ENCODE assay signal across 32 mouse cellular contexts in the genomic region with DNA sequence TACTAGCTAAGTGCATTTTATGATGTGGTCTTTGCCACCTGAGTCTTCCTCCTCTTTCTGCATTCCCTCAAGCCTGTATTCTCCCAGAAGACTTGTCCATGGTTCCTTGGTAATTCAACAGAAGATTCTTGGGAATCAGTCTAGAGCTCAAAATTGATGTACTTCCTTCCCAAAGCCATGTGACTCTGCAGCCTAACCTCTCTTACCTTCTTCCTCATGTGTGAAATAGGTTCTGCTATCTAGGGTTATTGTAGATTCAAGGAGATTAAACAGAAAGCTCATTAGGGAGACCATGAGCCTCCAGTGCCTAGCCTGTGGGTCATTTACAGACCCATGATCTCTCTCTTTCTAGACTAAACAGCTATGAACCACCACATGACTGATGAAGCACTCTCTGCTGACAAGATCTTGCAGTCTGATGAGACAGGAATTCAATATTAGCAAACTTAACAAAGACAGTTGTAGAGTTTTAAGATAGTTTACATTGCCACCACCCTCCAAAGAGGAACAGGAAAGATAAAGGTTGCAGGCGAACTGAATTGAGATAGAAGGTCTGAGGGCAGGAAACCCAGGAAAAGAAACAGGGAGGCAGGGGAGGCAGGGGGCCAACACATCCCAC. TPM values are rescaled to one million over a fixed set of nuclear protein-coding genes. Genes with fewer than 3 reads are reported as not detected.
"Had no signal": no experiment of that assay in that cellular context is flagged by ENCODE, and none has a peak within 500 bp of the region (broad histone marks: within the 10 kb centered on the region; RNA-seq: fewer than 3 reads in every experiment).

No protein-coding gene starts in this region.

- ATAC-seq: hindbrain, postnatal 0 days; intestine, embryonic 16.5 days; liver, embryonic 12.5 days had no signal

- H3K27ac ChIP-seq: gastrocnemius, adult 2 months; heart, adult 2 months; heart, embryonic 10.5 days; hindbrain, embryonic 10.5 days; hindbrain, embryonic 13.5 days; hindbrain, embryonic 15.5 days; hindbrain, postnatal 0 days; kidney, embryonic 15.5 days; kidney, postnatal 0 days; limb, embryonic 13.5 days; limb, embryonic 15.5 days; liver, embryonic 12.5 days; liver, embryonic 14.5 days had no signal

- H3K9me3 ChIP-seq: heart, embryonic 10.5 days; heart, embryonic 12.5 days; hindbrain, embryonic 10.5 days; hindbrain, embryonic 13.5 days; hindbrain, embryonic 15.5 days; kidney, embryonic 15.5 days; limb, embryonic 15.5 days; liver, embryonic 12.5 days had no signal

- H3K27me3 ChIP-seq: heart, embryonic 12.5 days; hindbrain, embryonic 13.5 days; hindbrain, embryonic 15.5 days; kidney, embryonic 15.5 days; limb, embryonic 13.5 days; limb, embryonic 15.5 days; liver, embryonic 12.5 days had no signal

- DNase-seq: gastrocnemius, adult 2 months; gastrocnemius, postnatal 10 days; gastrocnemius, postnatal 25 days; heart, adult 2 months; heart, postnatal 10 days; heart, postnatal 4 days; kidney, adult 11 months; kidney, adult 8-10 months; kidney, postnatal 14 days; kidney, postnatal 36 days; layer of hippocampus, adult 9-11 months; layer of hippocampus, postnatal 36 days; left cerebral cortex, postnatal 4 days had no signal

- H3K4me2 ChIP-seq: heart, embryonic 12.5 days; hindbrain, embryonic 13.5 days; hindbrain, embryonic 15.5 days; kidney, embryonic 15.5 days; limb, embryonic 13.5 days; limb, embryonic 15.5 days; liver, embryonic 12.5 days had no signal

- H3K4me1 ChIP-seq: heart, embryonic 12.5 days; hindbrain, embryonic 10.5 days; hindbrain, embryonic 13.5 days; hindbrain, embryonic 15.5 days; limb, embryonic 15.5 days; liver, embryonic 12.5 days had no signal

- H3K36me3 ChIP-seq: heart, embryonic 10.5 days; heart, embryonic 12.5 days; hindbrain, embryonic 10.5 days; hindbrain, embryonic 15.5 days; limb, embryonic 15.5 days; liver, embryonic 12.5 days had no signal

- H3K4me3 ChIP-seq: gastrocnemius, adult 2 months; heart, adult 2 months; heart, embryonic 10.5 days; heart, embryonic 12.5 days; hindbrain, embryonic 10.5 days; hindbrain, embryonic 13.5 days; hindbrain, embryonic 15.5 days; kidney, embryonic 15.5 days; limb, embryonic 13.5 days; limb, embryonic 15.5 days; liver, embryonic 12.5 days had no signal

- H3K9ac ChIP-seq: heart, embryonic 12.5 days; hindbrain, embryonic 13.5 days; hindbrain, embryonic 15.5 days; kidney, embryonic 15.5 days; limb, embryonic 13.5 days; limb, embryonic 15.5 days; liver, embryonic 12.5 days; liver, embryonic 14.5 days had no signal

RNA-seq across cellular contexts. Expression of gene Clrn2, which starts 27.0 kb away (rescaled TPM):
- polyA plus RNA-seq: heart, adult 2 months; heart, embryonic 10.5 days; heart, embryonic 12.5 days; heart, embryonic 14.5 days; heart, embryonic 16.5 days; intestine, embryonic 14.5 days; intestine, embryonic 16.5 days; kidney, embryonic 15.5 days; kidney, postnatal 0 days; large intestine, adult 2 months; limb, embryonic 11.5 days; limb, embryonic 13.5 days; limb, embryonic 15.5 days; liver, adult 2 months; liver, embryonic 12.5 days; liver, embryonic 14.5 days had no signal
